Mouse (Mus musculus): ENCODE measurements at regions not wholly inside any gene's neighbourhood (a gene's known extent, or its start where the extent isn't known, plus 50 kb on each side); places are given as distances from the start of the nearest gene placed in this dataset.

- ATAC-seq (ENCODE audit: extremely low read depth, insufficient number of reproducible peaks, low FRiP score, poor library complexity, severe bottlenecking) (no peak), DNase-seq (ENCODE audit: low spot score) (no peak)
- Histone ChIP-seq H3K4me3 (ENCODE audit: low read depth, low read length) (no peak overlapping the region), H3K36me3 (replicated peaks) (no peaks in the 10 kb centered on the region), H3K4me1 (ENCODE audit: insufficient read depth, low read depth, low read length) (no peaks in the 10 kb centered on the region), H3K9me3 (replicated peaks) (no peaks in the 10 kb centered on the region), H3K27me3 (ENCODE audit: insufficient read depth, low read length) (no peaks in the 10 kb centered on the region)
- TF ChIP-seq POLR2AphosphoS5 (IDR thresholded peaks at IDR 0.05; ENCODE audit: insufficient replicate concordance, low read depth, low read length) (no peak), CTCF (IDR thresholded peaks at IDR 0.05; ENCODE audit: low read depth, low read length) (no peak)
Observed at GRCm38 (mm10) chr13:37195857-37196256, 145.8 kb upstream of the F13a1 start.

GRCm38 (mm10) chr13:37181169-37181787, 131.2 kb upstream of the F13a1 start:
- Histone ChIP-seq H3K4me3 (ENCODE audit: low read depth, low read length) (no peak overlapping the region), H3K9me3 (replicated peaks) (no peaks in the 10 kb centered on the region), H3K36me3 (replicated peaks) (no peaks in the 10 kb centered on the region), H3K4me1 (ENCODE audit: insufficient read depth, low read depth, low read length) (no peaks in the 10 kb centered on the region), H3K27me3 (ENCODE audit: insufficient read depth, low read length) (peaks cover 2% of the 10 kb centered on the region; the same call in 1 of the 2 replicates)
- TF ChIP-seq GATA1 (IDR thresholded peaks at IDR 0.05; ENCODE audit: borderline replicate concordance, low read length) (no peak), GATA2 (IDR thresholded peaks at IDR 0.05; ENCODE audit: borderline replicate concordance, low read depth, low read length) (no peak), TAL1 (conservative IDR thresholded peaks at IDR 0.05; ENCODE audit: low read depth, low read length) (no peak), CTCF (IDR thresholded peaks at IDR 0.05; ENCODE audit: low read depth, low read length) (no peak), POLR2AphosphoS5 (IDR thresholded peaks at IDR 0.05; ENCODE audit: insufficient replicate concordance, low read depth, low read length) (no peak)
- DNase-seq (ENCODE audit: low spot score) (no peak), ATAC-seq (ENCODE audit: extremely low read depth, insufficient number of reproducible peaks, low FRiP score, poor library complexity, severe bottlenecking) (no peak)

- no peaks in the 10 kb centered on the region for H3K9me3 ChIP-seq (replicated peaks)
- H3K4me1 ChIP-seq (ENCODE audit: insufficient read depth, low read depth, low read length) = no peaks in the 10 kb centered on the region
- DNase-seq (ENCODE audit: low spot score) (no peak), ATAC-seq (ENCODE audit: extremely low read depth, insufficient number of reproducible peaks, low FRiP score, poor library complexity, severe bottlenecking) (no peak)
- H3K4me3 ChIP-seq (ENCODE audit: low read depth, low read length) = no peak overlapping the region
- peaks cover 2% of the 10 kb centered on the region; the same call in 1 of the 2 replicates for H3K27me3 ChIP-seq (ENCODE audit: insufficient read depth, low read length)
- no peaks in the 10 kb centered on the region for H3K36me3 ChIP-seq (replicated peaks)
- TF ChIP-seq GATA2 (IDR thresholded peaks at IDR 0.05; ENCODE audit: borderline replicate concordance, low read depth, low read length) (no peak), GATA1 (IDR thresholded peaks at IDR 0.05; ENCODE audit: borderline replicate concordance, low read length) (no peak), POLR2AphosphoS5 (IDR thresholded peaks at IDR 0.05; ENCODE audit: insufficient replicate concordance, low read depth, low read length) (no peak), CTCF (IDR thresholded peaks at IDR 0.05; ENCODE audit: low read depth, low read length) (no peak), TAL1 (conservative IDR thresholded peaks at IDR 0.05; ENCODE audit: low read depth, low read length) (no peak)
Observed at GRCm38 (mm10) chr13:37176526-37176925, 126.5 kb upstream of the F13a1 start.

GRCm38 (mm10) chr13:37175997-37176396, 126.0 kb upstream of the F13a1 start:
- no peak for DNase-seq (ENCODE audit: low spot score)
- no peak overlapping the region for H3K4me3 ChIP-seq (ENCODE audit: low read depth, low read length)
- TF ChIP-seq GATA1 (IDR thresholded peaks at IDR 0.05; ENCODE audit: borderline replicate concordance, low read length) = no peak
- no peak for TF ChIP-seq GATA2 (IDR thresholded peaks at IDR 0.05; ENCODE audit: borderline replicate concordance, low read depth, low read length)
- no peak for TF ChIP-seq CTCF (IDR thresholded peaks at IDR 0.05; ENCODE audit: low read depth, low read length)
- TF ChIP-seq POLR2AphosphoS5 (IDR thresholded peaks at IDR 0.05; ENCODE audit: insufficient replicate concordance, low read depth, low read length) = no peak
- TF ChIP-seq TAL1 (conservative IDR thresholded peaks at IDR 0.05; ENCODE audit: low read depth, low read length) = no peak

GRCm38 (mm10) chr13:37158831-37159522, 108.9 kb upstream of the F13a1 start:
- TF ChIP-seq GATA1 (IDR thresholded peaks at IDR 0.05; ENCODE audit: borderline replicate concordance, low read length) = no peak
- no peak for TF ChIP-seq GATA2 (IDR thresholded peaks at IDR 0.05; ENCODE audit: borderline replicate concordance, low read depth, low read length)
- TF ChIP-seq POLR2AphosphoS5 (IDR thresholded peaks at IDR 0.05; ENCODE audit: insufficient replicate concordance, low read depth, low read length) = no peak
- TF ChIP-seq TAL1 (conservative IDR thresholded peaks at IDR 0.05; ENCODE audit: low read depth, low read length) = no peak
- TF ChIP-seq CTCF (IDR thresholded peaks at IDR 0.05; ENCODE audit: low read depth, low read length) = no peak
- ATAC-seq (ENCODE audit: extremely low read depth, insufficient number of reproducible peaks, low FRiP score, poor library complexity, severe bottlenecking) (no peak), DNase-seq (ENCODE audit: low spot score) (no peak)

More at GRCm38 (mm10) chr13:37175997-37176396, 126.0 kb upstream of the F13a1 start:
- Histone ChIP-seq H3K9me3 (replicated peaks) (no peaks in the 10 kb centered on the region), H3K36me3 (replicated peaks) (no peaks in the 10 kb centered on the region), H3K4me1 (ENCODE audit: insufficient read depth, low read depth, low read length) (no peaks in the 10 kb centered on the region), H3K27me3 (ENCODE audit: insufficient read depth, low read length) (peaks cover under 1% of the 10 kb centered on the region; the same call in 1 of the 2 replicates)
- ATAC-seq (ENCODE audit: extremely low read depth, insufficient number of reproducible peaks, low FRiP score, poor library complexity, severe bottlenecking) = no peak

GRCm38 (mm10) chr13:37157808-37158207, 107.8 kb upstream of the F13a1 start:
- H3K36me3 ChIP-seq (replicated peaks) = no peaks in the 10 kb centered on the region
- no peaks in the 10 kb centered on the region for H3K4me1 ChIP-seq (ENCODE audit: insufficient read depth, low read depth, low read length)
- no peaks in the 10 kb centered on the region for H3K27me3 ChIP-seq (ENCODE audit: insufficient read depth, low read length)
- ATAC-seq (ENCODE audit: extremely low read depth, insufficient number of reproducible peaks, low FRiP score, poor library complexity, severe bottlenecking) = no peak
- no peak overlapping the region for H3K4me3 ChIP-seq (ENCODE audit: low read depth, low read length)
- TF ChIP-seq GATA1 (IDR thresholded peaks at IDR 0.05; ENCODE audit: borderline replicate concordance, low read length) (no peak), POLR2AphosphoS5 (IDR thresholded peaks at IDR 0.05; ENCODE audit: insufficient replicate concordance, low read depth, low read length) (no peak), GATA2 (IDR thresholded peaks at IDR 0.05; ENCODE audit: borderline replicate concordance, low read depth, low read length) (no peak), TAL1 (conservative IDR thresholded peaks at IDR 0.05; ENCODE audit: low read depth, low read length) (no peak), CTCF (IDR thresholded peaks at IDR 0.05; ENCODE audit: low read depth, low read length) (no peak)
- DNase-seq (ENCODE audit: low spot score) = no peak
- H3K9me3 ChIP-seq (replicated peaks) = no peaks in the 10 kb centered on the region

More at GRCm38 (mm10) chr13:37158831-37159522, 108.9 kb upstream of the F13a1 start:
- Histone ChIP-seq H3K27me3 (ENCODE audit: insufficient read depth, low read length) (no peaks in the 10 kb centered on the region), H3K4me3 (ENCODE audit: low read depth, low read length) (no peak overlapping the region), H3K36me3 (replicated peaks) (no peaks in the 10 kb centered on the region), H3K9me3 (replicated peaks) (no peaks in the 10 kb centered on the region), H3K4me1 (ENCODE audit: insufficient read depth, low read depth, low read length) (no peaks in the 10 kb centered on the region)
